Mouse (Mus musculus) liver, embryonic 13.5 days (tissue): ENCODE data around the gene Lipa. TPM values are rescaled to one million over a fixed set of nuclear protein-coding genes. Genes with fewer than 3 reads are reported as not detected.

Experiments used
- ATAC-seq: fragments of 200-750 bp; cut with Nextera tagmentation; 2 replicates; pipeline ENCODE4 v1.8.0; 2017; ENCODE audit warnings: low read depth, mild to moderate bottlenecking, moderate number of reproducible peaks, moderate library complexity
- DNase-seq: peaks from one replicate; pipeline ENCODE4 v3.0.0; 2022
- H3K27ac ChIP-seq: fragments of 300-500 bp; sonication (generic); 2 replicates; pipeline ENCODE4 v1.5.1; 2015; ENCODE audit warnings: moderate library complexity, mild to moderate bottlenecking, inconsistent platforms
- H3K27me3 ChIP-seq: fragments of 300-500 bp; sonication (generic); 2 replicates; pipeline ENCODE4 v1.6.1; 2015; ENCODE audit warnings: mild to moderate bottlenecking, inconsistent platforms
- H3K36me3 ChIP-seq: fragments of 300-500 bp; sonication (generic); 2 replicates; pipeline ENCODE4 v1.6.1; 2015; ENCODE audit warnings: mild to moderate bottlenecking, inconsistent platforms
- H3K4me1 ChIP-seq: fragments of 300-500 bp; sonication (generic); replicated peaks from 2 replicates; pipeline ENCODE4 v1.6.1; 2015; ENCODE audit warnings: inconsistent platforms
- H3K4me2 ChIP-seq: fragments of 300-500 bp; sonication (generic); 2 replicates; pipeline ENCODE4 v1.6.1; 2015; ENCODE audit warnings: inconsistent platforms, mild to moderate bottlenecking, moderate library complexity
- H3K4me3 ChIP-seq: fragments of 300-500 bp; sonication (generic); replicated peaks from 2 replicates; pipeline ENCODE4 v1.5.1; 2015; ENCODE audit warnings: mild to moderate bottlenecking, inconsistent platforms
- H3K9ac ChIP-seq: fragments of 300-500 bp; sonication (generic); 2 replicates; pipeline ENCODE4 v1.6.1; 2015; ENCODE audit warnings: mild to moderate bottlenecking, inconsistent platforms
- H3K9me3 ChIP-seq: fragments of 300-500 bp; sonication (generic); replicated peaks from 2 replicates; pipeline ENCODE4 v1.6.1; 2016; ENCODE audit warnings: inconsistent platforms
- WGBS: fragments of 180-500 bp; shearing (Covaris S2); methylation state at CpG from one replicate; pipeline ENCODE4 v1.1.7; 2015; ENCODE audit not compliant: insufficient replicate concordance; 5-methylcytosine and 5-hydroxymethylcytosine counted together
- polyA plus RNA-seq: library from polyadenylated mRNA; unstranded; fragments of >200 nt; fragmentation: Nextera tagmentation; extraction: Ambion mirVana; gene quantifications from 2 replicates; pipeline ENCODE4 v1.2.1, GENCODE M21; 2015

Gene Lipa
- polyA plus RNA-seq, 1 experiment from 2014 or later = 34.1 TPM

- Histone ChIP-seq H3K9ac (no peak overlapping the region), H3K36me3 (no peaks in the 10 kb centered on the region), H3K27ac (no peak overlapping the region), H3K4me1 (no peaks in the 10 kb centered on the region), H3K4me3 (no peak overlapping the region), H3K27me3 (no peaks in the 10 kb centered on the region), H3K4me2 (no peak overlapping the region), H3K9me3 (no peaks in the 10 kb centered on the region)
- ATAC-seq (no peak), DNase-seq (no peak)
- WGBS = 47% methylated on average over 1 of the region's 1 CpGs
Measured at GRCm38 (mm10) chr19:34450784-34451370, 76.4 kb downstream of the Lipa start.

GRCm38 (mm10) chr19:34448851-34449250 is 78.4 kb downstream of the Lipa start:
- DNase-seq (no peak), ATAC-seq (no peak)
- WGBS = 58% methylated on average over 1 of the region's 1 CpGs
- Histone ChIP-seq H3K36me3 (no peaks in the 10 kb centered on the region), H3K4me3 (no peak overlapping the region), H3K27me3 (no peaks in the 10 kb centered on the region), H3K4me2 (no peak overlapping the region), H3K9ac (no peak overlapping the region), H3K4me1 (no peaks in the 10 kb centered on the region), H3K9me3 (no peaks in the 10 kb centered on the region), H3K27ac (no peak overlapping the region)

GRCm38 (mm10) chr19:34445410-34446012 is 81.8 kb downstream of the Lipa start:
- no peak for ATAC-seq
- DNase-seq = no peak
- WGBS = 47% methylated on average over 4 of the region's 4 CpGs
- H3K4me2 ChIP-seq = no peak overlapping the region
- H3K27me3 ChIP-seq = no peaks in the 10 kb centered on the region
- H3K9ac ChIP-seq = no peak overlapping the region
- no peak overlapping the region for H3K27ac ChIP-seq
- no peak overlapping the region for H3K4me3 ChIP-seq
- H3K4me1 ChIP-seq = no peaks in the 10 kb centered on the region
- no peaks in the 10 kb centered on the region for H3K36me3 ChIP-seq
- no peaks in the 10 kb centered on the region for H3K9me3 ChIP-seq

- no peak for ATAC-seq
- no peak overlapping the region for H3K27ac ChIP-seq
- no peaks in the 10 kb centered on the region for H3K4me1 ChIP-seq
- 42% methylated on average over 3 of the region's 3 CpGs for whole genome bisulfite sequencing
- no peaks in the 10 kb centered on the region for H3K9me3 ChIP-seq
- no peak overlapping the region for H3K9ac ChIP-seq
- H3K27me3 ChIP-seq = no peaks in the 10 kb centered on the region
- H3K4me3 ChIP-seq = no peak overlapping the region
- DNase-seq = no peak
- H3K36me3 ChIP-seq = no peaks in the 10 kb centered on the region
- H3K4me2 ChIP-seq = no peak overlapping the region
Measured at GRCm38 (mm10) chr19:34444785-34445184, 82.5 kb downstream of the Lipa start.

Other genes with a start within 250 kb of the Lipa start
- gene Fas, start 236.8 kb downstream of the Lipa start, polyA plus RNA-seq = 1.9 and 2.7 TPM in 2 replicates
- gene Ch25h, start 52.3 kb downstream of the Lipa start, polyA plus RNA-seq = 0.21 and 0.56 TPM in 2 replicates
- gene Ifit2, start 23.2 kb upstream of the Lipa start, polyA plus RNA-seq = 3.0 and 3.8 TPM in 2 replicates
- 1.7 and 2.0 TPM in 2 replicates for gene Ifit3, start 56.1 kb upstream of the Lipa start, polyA plus RNA-seq
- gene Ifit1bl1, start 74.5 kb upstream of the Lipa start, polyA plus RNA-seq = 0.17 and 0.19 TPM in 2 replicates
- gene Ifit3b, start 80.5 kb upstream of the Lipa start, polyA plus RNA-seq = 0.38 and 0.58 TPM in 2 replicates
- 0.02 and 0.03 TPM in 2 replicates for gene Ifit1bl2, start 113.3 kb upstream of the Lipa start, polyA plus RNA-seq
- gene Ifit1, start 113.4 kb upstream of the Lipa start, polyA plus RNA-seq = 0.85 and 1.3 TPM in 2 replicates
- 8.1 and 10.5 TPM in 2 replicates for gene Slc16a12, start 219.8 kb upstream of the Lipa start, polyA plus RNA-seq